9 mouse cellular contexts compared by ENCODE assay signal in the genomic region with DNA sequence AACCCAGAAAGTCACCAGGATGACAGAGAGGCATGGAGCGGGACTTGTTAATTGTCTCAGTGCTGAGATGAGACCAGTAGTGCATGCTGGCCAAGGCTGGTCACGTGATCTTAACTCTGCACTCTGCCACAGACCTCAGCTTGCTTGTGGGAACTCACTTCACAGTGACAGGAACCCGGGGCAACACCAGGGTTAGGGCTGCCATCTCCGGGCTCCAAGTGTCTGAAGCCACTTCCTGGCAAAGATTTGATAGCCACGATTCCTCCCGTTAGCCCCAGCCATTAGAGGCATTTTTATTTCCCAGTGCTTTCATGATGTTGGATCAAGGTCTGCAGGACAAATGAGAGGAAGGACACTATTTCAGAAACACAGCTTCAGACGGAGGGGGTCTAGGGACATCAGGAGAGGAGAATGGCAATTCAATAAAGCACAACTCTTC.
DNase-seq lines count a peak whose midpoint lies in the region; ATAC-seq and TF ChIP-seq lines count a peak whose summit lies in the region.
"Had no signal": no experiment of that assay in that cellular context is flagged by ENCODE, and none has a peak within 500 bp of the region (broad histone marks: within the 10 kb centered on the region; RNA-seq: fewer than 3 reads in every experiment).

No protein-coding gene starts in this region.

- H3K27ac ChIP-seq in forebrain, postnatal 0 days (ENCODE audit: low read depth, low read length) = no peak overlapping the region
- no peak overlapping the region for H3K27ac ChIP-seq in forebrain, embryonic 13.5 days

- TF ChIP-seq CTCF in forebrain, postnatal 0 days (IDR thresholded peaks at IDR 0.05; ENCODE audit: low read depth) = no peak

- H3K9me3 ChIP-seq in forebrain, postnatal 0 days (ENCODE audit: low read length) = no peaks in the 10 kb centered on the region
- no peaks in the 10 kb centered on the region for H3K9me3 ChIP-seq in forebrain, embryonic 13.5 days (replicated peaks)

- no peak for TF ChIP-seq POLR2A in myocyte (IDR thresholded peaks at IDR 0.05; ENCODE audit: insufficient read length, low read depth)

- 69% methylated on average over 7 of the region's 7 CpGs for WGBS in forebrain, postnatal 0 days
- WGBS in forebrain, embryonic 13.5 days = 80% methylated on average over 7 of the region's 7 CpGs

- H3K79me2 ChIP-seq in myocyte (ENCODE audit: control insufficient read depth, insufficient read depth) = no peaks in the 10 kb centered on the region

- H3K27me3 ChIP-seq in forebrain, postnatal 0 days (ENCODE audit: insufficient read depth, low read length) = no peaks in the 10 kb centered on the region
- no peaks in the 10 kb centered on the region for H3K27me3 ChIP-seq in forebrain, embryonic 13.5 days
- no peaks in the 10 kb centered on the region for H3K27me3 ChIP-seq in myocyte (ENCODE audit: control insufficient read depth, insufficient read depth, insufficient read length)
- H3K27me3 ChIP-seq: Patski had no signal

- no peaks in the 10 kb centered on the region for H3K36me3 ChIP-seq in forebrain, postnatal 0 days (ENCODE audit: insufficient read depth)
- H3K36me3 ChIP-seq in forebrain, embryonic 13.5 days (ENCODE audit: poor library complexity, severe bottlenecking) = no peaks in the 10 kb centered on the region
- no peaks in the 10 kb centered on the region for H3K36me3 ChIP-seq in myocyte (ENCODE audit: control insufficient read depth, insufficient read depth)

- no peak overlapping the region for H3ac ChIP-seq in myocyte (ENCODE audit: control insufficient read depth, insufficient read length)

- no peaks in the 10 kb centered on the region for H3K4me1 ChIP-seq in forebrain, postnatal 0 days (ENCODE audit: insufficient read depth)
- H3K4me1 ChIP-seq in forebrain, embryonic 13.5 days = peaks cover 15% of the 10 kb centered on the region; the same call in 1 of the 2 replicates

- ATAC-seq in forebrain, postnatal 0 days = no peak
- ATAC-seq in forebrain, embryonic 13.5 days = no peak
- ATAC-seq: Patski had no signal

- no peak overlapping the region for H3K4me2 ChIP-seq in forebrain, postnatal 0 days (ENCODE audit: low read depth)
- H3K4me2 ChIP-seq in forebrain, embryonic 13.5 days = no peak overlapping the region
- no peak overlapping the region for H3K4me2 ChIP-seq in myocyte (ENCODE audit: low read depth)

- peak; percentile 3 for DNase-seq in forebrain, postnatal 0 days
- peak; percentile 22 for DNase-seq in Muller cell, postnatal 12 days (ENCODE audit: inconsistent ontology term)
- peak; percentile 34 for DNase-seq in kidney, postnatal 14 days
- DNase-seq in yolk sac, embryonic 10.5 days (ENCODE audit: low spot score) = no peak
- DNase-seq in embryo, embryonic 11 days = no peak
- no peak for DNase-seq in cerebellum, adult 9-11 months

- H3K9ac ChIP-seq in forebrain, postnatal 0 days = no peak overlapping the region
- no peak overlapping the region for H3K9ac ChIP-seq in forebrain, embryonic 13.5 days

- H3K4me3 ChIP-seq in forebrain, postnatal 0 days (ENCODE audit: low read depth, low read length) = no peak overlapping the region
- no peak overlapping the region for H3K4me3 ChIP-seq in forebrain, embryonic 13.5 days
- no peak overlapping the region for H3K4me3 ChIP-seq in myocyte

TF ChIP-seq in myocyte, 11 proteins besides CTCF, POLR2A, EP300 and RAD21:
- TF ChIP-seq USF1 (IDR thresholded peaks at IDR 0.05; ENCODE audit: low read depth) = peak; percentile 28
- no peak for TF ChIP-seq SRF (IDR thresholded peaks at IDR 0.05; ENCODE audit: control insufficient read depth, insufficient read length, low read depth)

Comparison
In these comparisons a context has a peak if more than half of its experiments do, and no peak if none do; other contexts are left out.
1. DNase-seq: peak in forebrain, postnatal 0 days (single experiment), Muller cell, postnatal 12 days (single experiment) and kidney, postnatal 14 days (single experiment); none in yolk sac, embryonic 10.5 days (single experiment), embryo, embryonic 11 days (single experiment) and cerebellum, adult 9-11 months (single experiment).